Mouse (Mus musculus) bone marrow macrophage, adult 2 months (primary cell): ENCODE data around the gene Mindy3. TPM values are rescaled to one million over a fixed set of nuclear protein-coding genes. Genes with fewer than 3 reads are reported as not detected.

Source experiments
- H3K27ac ChIP-seq: 2 replicates; pipeline ENCODE4 v1.5.1; 2012; ENCODE audit warnings: low read depth, low read length; ENCODE audit not compliant: insufficient read depth
- H3K4me1 ChIP-seq: 2 replicates; pipeline ENCODE4 v1.6.1; 2012; ENCODE audit warnings: low read length; ENCODE audit not compliant: control insufficient read depth, insufficient read depth
- H3K4me3 ChIP-seq: 2 replicates; pipeline ENCODE4 v1.5.1; 2012; ENCODE audit warnings: mild to moderate bottlenecking, low read length, moderate library complexity; ENCODE audit not compliant: insufficient read depth
- CTCF ChIP-seq: IDR thresholded peaks from 2 replicates; pipeline ENCODE4 v1.5.1; 2012; ENCODE audit warnings: low read depth, mild to moderate bottlenecking, low read length, moderate library complexity
- POLR2A ChIP-seq: IDR thresholded peaks from 2 replicates; pipeline ENCODE4 v1.6.1; 2012; ENCODE audit warnings: mild to moderate bottlenecking, low read depth, low read length, borderline replicate concordance
- polyA plus RNA-seq: library from polyadenylated mRNA; stranded (reverse); fragments of >200 nt; gene quantifications from 2 replicates; pipeline ENCODE4 v1.2.4, GENCODE M21; 2012; ENCODE audit not compliant: missing spikeins, insufficient read depth, insufficient read length

Mindy3 gene
- polyA plus RNA-seq, 1 experiment: 29.9 TPM

- H3K4me3 ChIP-seq: peak overlapping the region; percentile 90
- H3K4me1 ChIP-seq: peaks cover 12% of the 10 kb centered on the region
- no peak overlapping the region for H3K27ac ChIP-seq
- TF ChIP-seq POLR2A (no peak), CTCF (no peak)
Observed at GRCm38 (mm10) chr2:12418121-12418520, 1.1 kb downstream of the Mindy3 start.

- no peak for TF ChIP-seq POLR2A
- no peak overlapping the region for H3K4me3 ChIP-seq
- H3K27ac ChIP-seq: no peak overlapping the region
- H3K4me1 ChIP-seq: peaks cover 27% of the 10 kb centered on the region
Observed at GRCm38 (mm10) chr2:12412309-12412708, 7.0 kb downstream of the Mindy3 start.

GRCm38 (mm10) chr2:12411129-12411528 is 8.1 kb downstream of the Mindy3 start:
- Histone ChIP-seq H3K4me3 (no peak overlapping the region), H3K27ac (no peak overlapping the region), H3K4me1 (peaks cover 29% of the 10 kb centered on the region)
- TF ChIP-seq POLR2A (no peak), CTCF (no peak)

- H3K4me1 ChIP-seq: peaks cover 8% of the 10 kb centered on the region
- TF ChIP-seq POLR2A: no peak
- no peak for TF ChIP-seq CTCF
- H3K4me3 ChIP-seq: no peak overlapping the region
- peak overlapping the region; percentile 42 for H3K27ac ChIP-seq
Observed at GRCm38 (mm10) chr2:12406737-12407136, 12.5 kb downstream of the Mindy3 start.

- TF ChIP-seq CTCF (no peak), POLR2A (no peak)
- peaks cover 3% of the 10 kb centered on the region for H3K4me1 ChIP-seq
- H3K4me3 ChIP-seq: no peak overlapping the region
- H3K27ac ChIP-seq: no peak overlapping the region
Observed at GRCm38 (mm10) chr2:12402469-12402868, 16.8 kb downstream of the Mindy3 start.

GRCm38 (mm10) chr2:12401137-12401536 is 18.1 kb downstream of the Mindy3 start:
- H3K4me3 ChIP-seq: no peak overlapping the region
- H3K4me1 ChIP-seq: no peaks in the 10 kb centered on the region
- no peak for TF ChIP-seq POLR2A
- TF ChIP-seq CTCF: no peak
- no peak overlapping the region for H3K27ac ChIP-seq

GRCm38 (mm10) chr2:12389028-12389427 is 30.2 kb downstream of the Mindy3 start:
- TF ChIP-seq CTCF (no peak), POLR2A (no peak)
- Histone ChIP-seq H3K4me1 (no peaks in the 10 kb centered on the region), H3K27ac (no peak overlapping the region)

GRCm38 (mm10) chr2:12388569-12388968 is 30.7 kb downstream of the Mindy3 start:
- Histone ChIP-seq H3K4me3 (no peak overlapping the region), H3K4me1 (no peaks in the 10 kb centered on the region), H3K27ac (no peak overlapping the region)
- TF ChIP-seq POLR2A (no peak), CTCF (no peak)

More at GRCm38 (mm10) chr2:12389028-12389427, 30.2 kb downstream of the Mindy3 start:
- no peak overlapping the region for H3K4me3 ChIP-seq

- TF ChIP-seq CTCF (no peak), POLR2A (no peak)
- Histone ChIP-seq H3K27ac (no peak overlapping the region), H3K4me1 (peaks cover 6% of the 10 kb centered on the region), H3K4me3 (no peak overlapping the region)
Observed at GRCm38 (mm10) chr2:12384389-12384788, 34.9 kb downstream of the Mindy3 start.

- peak overlapping the region; percentile 40 for H3K27ac ChIP-seq
- TF ChIP-seq CTCF (no peak), POLR2A (no peak)
- peaks cover 6% of the 10 kb centered on the region for H3K4me1 ChIP-seq
- H3K4me3 ChIP-seq: no peak overlapping the region
Observed at GRCm38 (mm10) chr2:12382650-12383049, 36.6 kb downstream of the Mindy3 start.

GRCm38 (mm10) chr2:12380233-12380632 is 39.0 kb downstream of the Mindy3 start:
- Histone ChIP-seq H3K4me1 (peaks cover 6% of the 10 kb centered on the region), H3K27ac (no peak overlapping the region), H3K4me3 (no peak overlapping the region)
- TF ChIP-seq POLR2A (no peak), CTCF (no peak)
